Mouse (Mus musculus) stomach, embryonic 14.5 days (tissue): ENCODE results near the gene Gramd4. TPM values are rescaled to one million over a fixed set of nuclear protein-coding genes. Genes with fewer than 3 reads are reported as not detected.

Experiments
- ATAC-seq: fragments of 200-750 bp; cut with Nextera tagmentation; 2 replicates; pipeline ENCODE4 v1.8.0; 2017; ENCODE audit warnings: low read depth, moderate TSS enrichment; ENCODE audit not compliant: insufficient number of reproducible peaks, insufficient read depth, low FRiP score
- H3K27ac ChIP-seq: fragments of 300-500 bp; sonication (generic); 2 replicates; pipeline ENCODE4 v1.5.1; 2014; ENCODE audit warnings: mild to moderate bottlenecking, low read length, moderate library complexity, mixed read lengths
- H3K27me3 ChIP-seq: fragments of 300-500 bp; sonication (generic); 2 replicates; pipeline ENCODE4 v1.6.1; 2014; ENCODE audit warnings: low read length, control low read depth, mixed read lengths; ENCODE audit not compliant: control insufficient read depth, insufficient read depth
- H3K36me3 ChIP-seq: fragments of 300-500 bp; sonication (generic); 2 replicates; pipeline ENCODE4 v1.6.1; 2014; ENCODE audit warnings: mild to moderate bottlenecking, control low read depth, low read length, moderate library complexity, mixed read lengths; ENCODE audit not compliant: control insufficient read depth, insufficient read depth
- H3K4me1 ChIP-seq: fragments of 300-500 bp; sonication (generic); 2 replicates; pipeline ENCODE4 v1.6.1; 2014; ENCODE audit warnings: low read length, control low read depth, mixed read lengths; ENCODE audit not compliant: control insufficient read depth, insufficient read depth
- H3K4me2 ChIP-seq: fragments of 300-500 bp; sonication (generic); replicated peaks from 2 replicates; pipeline ENCODE4 v1.6.1; 2014; ENCODE audit warnings: low read depth, low read length, control low read depth
- H3K4me3 ChIP-seq: fragments of 300-500 bp; sonication (generic); 2 replicates; pipeline ENCODE4 v1.5.1; 2014; ENCODE audit warnings: low read depth, low read length, control low read depth
- H3K9ac ChIP-seq: fragments of 300-500 bp; sonication (generic); replicated peaks from 2 replicates; pipeline ENCODE4 v1.6.1; 2014; ENCODE audit warnings: low read depth, mild to moderate bottlenecking, control low read depth, low read length, moderate library complexity, mixed read lengths
- H3K9me3 ChIP-seq: fragments of 300-500 bp; sonication (generic); 2 replicates; pipeline ENCODE4 v1.6.1; 2016; ENCODE audit warnings: low read depth, low read length, control low read depth; ENCODE audit not compliant: control insufficient read depth
- WGBS: fragments of 180-500 bp; shearing (Covaris S2); extraction: QIAGEN DNeasy Blood & Tissue Kit; methylation state at CpG from one replicate; pipeline ENCODE4 v1.1.7; 2014; 5-methylcytosine and 5-hydroxymethylcytosine counted together
- polyA plus RNA-seq: library from polyadenylated mRNA; unstranded; fragments of >200 nt; fragmentation: Nextera tagmentation; extraction: Ambion mirVana; gene quantifications from 2 replicates; pipeline ENCODE4 v1.2.1, GENCODE M21; 2014

The Gramd4 gene
- polyA plus RNA-seq, 1 experiment from 2014 or later = 7.2 TPM

- Histone ChIP-seq H3K4me1 (peaks cover 10% of the 10 kb centered on the region; the same call in 1 of the 2 replicates), H3K9me3 (no peaks in the 10 kb centered on the region), H3K4me3 (no peak overlapping the region), H3K9ac (no peak overlapping the region), H3K4me2 (no peak overlapping the region), H3K27me3 (no peaks in the 10 kb centered on the region), H3K27ac (no peak overlapping the region), H3K36me3 (no peaks in the 10 kb centered on the region)
- 17% methylated on average over 9 of the region's 9 CpGs for WGBS
- peak; percentile 77 for ATAC-seq
Observed at GRCm38 (mm10) chr15:86021301-86021700, 36.2 kb upstream of the Gramd4 start.

DNA sequence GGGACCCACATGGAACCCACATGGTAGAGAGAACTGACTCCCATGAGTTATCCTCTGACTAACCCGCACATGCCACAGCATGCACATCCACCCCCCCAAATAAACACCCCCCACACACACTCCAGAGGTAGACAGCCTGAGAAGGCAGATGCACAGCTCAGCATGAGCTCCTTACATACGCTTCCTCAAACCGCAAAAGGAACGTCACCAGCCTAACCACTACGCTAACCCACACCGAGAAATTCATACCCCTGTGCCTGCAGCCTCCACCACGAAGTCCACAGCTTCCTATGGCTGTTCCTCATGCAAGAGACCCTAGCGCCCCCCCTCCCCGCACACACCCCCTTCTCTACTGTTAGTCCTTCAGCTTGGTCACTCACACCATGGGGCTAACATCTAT is 35.5 kb upstream of the Gramd4 start:
- Histone ChIP-seq H3K9me3 (no peaks in the 10 kb centered on the region), H3K4me3 (no peak overlapping the region), H3K36me3 (no peaks in the 10 kb centered on the region), H3K9ac (no peak overlapping the region), H3K4me1 (peaks cover 8% of the 10 kb centered on the region; the same call in 1 of the 2 replicates), H3K27me3 (no peaks in the 10 kb centered on the region), H3K27ac (no peak overlapping the region), H3K4me2 (no peak overlapping the region)
- ATAC-seq = no peak
- 64% methylated on average over 9 of the region's 9 CpGs for WGBS

GRCm38 (mm10) chr15:86027871-86028270 is 29.6 kb upstream of the Gramd4 start:
- ATAC-seq = no peak
- Histone ChIP-seq H3K36me3 (no peaks in the 10 kb centered on the region; the same call in 1 of the 2 replicates), H3K4me1 (peaks cover 15% of the 10 kb centered on the region; the same call in 1 of the 2 replicates), H3K4me3 (no peak overlapping the region), H3K4me2 (peak overlapping the region; percentile 3; the same call in 1 of the 2 replicates), H3K9ac (no peak overlapping the region), H3K9me3 (peaks cover 11% of the 10 kb centered on the region; the same call in 1 of the 2 replicates), H3K27ac (no peak overlapping the region), H3K27me3 (peaks cover 9% of the 10 kb centered on the region; the same call in 1 of the 2 replicates)
- WGBS = 56% methylated on average over 8 of the region's 8 CpGs

GRCm38 (mm10) chr15:86029981-86030380 is 27.5 kb upstream of the Gramd4 start:
- Histone ChIP-seq H3K4me2 (peak overlapping the region; percentile 27), H3K4me3 (peak overlapping the region; percentile 12; the same call in 1 of the 2 replicates), H3K27me3 (peaks cover 11% of the 10 kb centered on the region; the same call in 1 of the 2 replicates), H3K36me3 (no peaks in the 10 kb centered on the region; the same call in 1 of the 2 replicates), H3K9me3 (peaks cover 11% of the 10 kb centered on the region; the same call in 1 of the 2 replicates), H3K27ac (no peak overlapping the region), H3K9ac (no peak overlapping the region), H3K4me1 (peaks cover 19% of the 10 kb centered on the region; the same call in 1 of the 2 replicates)
- no peak for ATAC-seq
- 70% methylated on average over 14 of the region's 14 CpGs for WGBS

DNA sequence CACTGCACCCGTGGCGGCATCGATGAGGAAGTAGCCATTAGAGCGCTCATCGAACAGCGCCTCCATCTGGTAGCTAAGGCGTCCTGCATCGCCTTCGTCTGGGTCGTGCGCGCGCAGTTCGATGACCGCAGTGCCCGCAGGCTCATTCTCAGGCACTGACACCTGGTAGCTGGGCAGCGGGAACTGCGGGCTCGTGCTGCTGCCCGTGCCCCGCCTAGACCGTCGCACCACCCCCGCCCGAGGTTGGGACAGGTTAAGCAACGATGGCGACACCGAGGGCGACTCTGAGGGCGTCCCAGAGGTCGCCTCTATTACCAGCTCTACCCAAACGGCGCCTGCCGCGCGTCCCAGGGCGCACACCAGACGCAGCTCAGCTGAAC is 24.7 kb upstream of the Gramd4 start:
- peaks cover 19% of the 10 kb centered on the region; the same call in 1 of the 2 replicates for H3K4me1 ChIP-seq
- H3K36me3 ChIP-seq = no peaks in the 10 kb centered on the region; the same call in 1 of the 2 replicates
- ATAC-seq = no peak
- H3K27me3 ChIP-seq = peaks cover 11% of the 10 kb centered on the region; the same call in 1 of the 2 replicates
- WGBS = under 1% methylated on average over 38 of the region's 38 CpGs
- peak overlapping the region; percentile 31; the same call in 1 of the 2 replicates for H3K9ac ChIP-seq
- H3K9me3 ChIP-seq = peaks cover 11% of the 10 kb centered on the region; the same call in 1 of the 2 replicates
- peak overlapping the region; percentile 57 for H3K4me3 ChIP-seq
- peak overlapping the region; percentile 76 for H3K4me2 ChIP-seq
- no peak overlapping the region for H3K27ac ChIP-seq

DNA sequence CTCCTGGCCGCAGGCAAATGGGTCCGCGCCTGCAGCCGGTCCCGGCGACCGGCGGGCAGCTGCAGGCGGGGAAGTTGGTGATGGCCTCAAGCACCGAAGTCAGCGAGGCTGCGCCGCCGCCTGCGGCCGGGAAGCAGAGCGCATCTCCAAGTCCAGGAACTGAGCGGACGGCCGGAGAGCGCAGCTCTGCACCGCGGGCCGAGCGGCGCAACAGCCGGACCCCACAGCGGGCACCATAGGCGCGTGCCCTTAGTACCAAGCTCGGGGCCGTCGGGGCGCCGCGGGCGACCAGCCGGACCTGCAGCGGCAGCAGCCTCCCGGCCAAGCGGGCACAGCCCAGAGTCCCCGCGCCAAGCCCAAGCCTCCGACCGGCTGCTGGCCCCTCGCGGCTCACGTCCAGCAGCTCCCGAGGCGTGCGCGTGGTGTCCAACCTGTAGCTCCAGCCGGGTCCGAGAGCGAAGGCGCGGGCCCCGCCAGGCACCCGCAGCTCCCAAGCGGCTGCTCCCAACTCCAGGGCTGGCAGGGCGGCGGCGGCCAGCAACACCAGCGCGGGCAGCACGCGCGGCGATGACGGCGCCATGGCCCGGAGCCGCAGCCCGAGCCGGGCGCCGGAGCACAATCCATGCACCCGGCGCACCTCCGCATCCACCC is 24.2 kb upstream of the Gramd4 start, which contains the start of gene Celsr1:
TSS of gene Celsr1 (minus strand) at position 587 of the 651 bp plus-strand sequence.
- under 1% methylated on average over 80 of the region's 80 CpGs for WGBS
- Histone ChIP-seq H3K4me3 (peak within 1 kb of the TSS; percentile 57), H3K4me2 (peak within 1 kb of the TSS; percentile 76), H3K4me1 (peaks cover 19% of the 10 kb centered on the region; the same call in 1 of the 2 replicates), H3K9ac (peak within 1 kb of the TSS; percentile 31), H3K27ac (peak within 1 kb of the TSS; percentile 80), H3K36me3 (no peaks in the 10 kb centered on the region; the same call in 1 of the 2 replicates), H3K9me3 (peaks cover 11% of the 10 kb centered on the region; the same call in 1 of the 2 replicates), H3K27me3 (peaks cover 11% of the 10 kb centered on the region; the same call in 1 of the 2 replicates)
- no peak; the same call in 1 of the 2 replicates for ATAC-seq

DNA sequence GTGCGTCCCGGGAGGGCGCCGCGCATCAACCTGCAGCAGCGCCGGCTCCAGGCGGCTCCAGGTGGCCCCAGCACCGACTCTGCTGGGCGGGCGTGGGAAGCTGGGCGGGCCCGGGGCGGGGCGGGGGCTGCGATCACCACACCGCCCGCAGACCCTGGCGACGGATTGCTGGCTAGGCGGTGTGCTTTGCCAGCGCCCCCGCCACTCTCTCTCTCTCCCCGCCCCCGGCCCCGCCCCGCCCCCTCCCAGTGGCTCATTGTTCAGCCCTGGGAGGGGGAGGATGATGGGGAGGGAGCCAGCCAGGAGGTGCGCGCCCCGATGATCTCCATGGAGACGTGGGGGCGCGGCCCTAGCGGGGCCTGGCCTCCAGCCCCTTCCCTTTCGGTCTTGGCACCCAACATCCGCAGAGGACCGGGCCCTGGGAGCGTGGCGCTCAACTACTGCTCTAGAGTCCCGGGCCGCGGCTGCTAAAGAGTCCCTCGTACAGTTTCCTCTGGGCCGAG is 23.4 kb upstream of the Gramd4 start:
- Histone ChIP-seq H3K9ac (peak overlapping the region; percentile 31; the same call in 1 of the 2 replicates), H3K27me3 (peaks cover 11% of the 10 kb centered on the region; the same call in 1 of the 2 replicates), H3K4me3 (peak overlapping the region; percentile 57), H3K4me2 (peak overlapping the region; percentile 76), H3K4me1 (peaks cover 12% of the 10 kb centered on the region; the same call in 1 of the 2 replicates), H3K27ac (peak overlapping the region; percentile 80), H3K9me3 (peaks cover 11% of the 10 kb centered on the region; the same call in 1 of the 2 replicates), H3K36me3 (no peaks in the 10 kb centered on the region; the same call in 1 of the 2 replicates)
- ATAC-seq = peak; percentile 82
- WGBS = 1% methylated on average over 39 of the region's 44 CpGs

- 5% methylated on average over 12 of the region's 12 CpGs for WGBS
Observed at GRCm38 (mm10) chr15:86034781-86035360, 22.6 kb upstream of the Gramd4 start.

More at GRCm38 (mm10) chr15:86034781-86035360, 22.6 kb upstream of the Gramd4 start:
- ATAC-seq = peak; percentile 31; the same call in 1 of the 2 replicates
- peaks cover 7% of the 10 kb centered on the region; the same call in 1 of the 2 replicates for H3K4me1 ChIP-seq
- H3K27me3 ChIP-seq = peaks cover 11% of the 10 kb centered on the region; the same call in 1 of the 2 replicates
- H3K9me3 ChIP-seq = peaks cover 11% of the 10 kb centered on the region; the same call in 1 of the 2 replicates
- no peaks in the 10 kb centered on the region; the same call in 1 of the 2 replicates for H3K36me3 ChIP-seq
- H3K4me3 ChIP-seq = peak overlapping the region; percentile 57
- H3K9ac ChIP-seq = no peak overlapping the region
- H3K4me2 ChIP-seq = peak overlapping the region; percentile 76
- peak overlapping the region; percentile 80 for H3K27ac ChIP-seq
